Mouse (Mus musculus) lung, embryonic 16.5 days (tissue): ENCODE measurements around the gene Exoc4. TPM values are rescaled to one million over a fixed set of nuclear protein-coding genes. Genes with fewer than 3 reads are reported as not detected.

Experiments used
- ATAC-seq: fragments of 200-750 bp; cut with Nextera tagmentation; 2 replicates; pipeline ENCODE4 v1.8.0; 2017; ENCODE audit warnings: low read depth, mild to moderate bottlenecking, moderate library complexity
- H3K27ac ChIP-seq: fragments of 300-500 bp; sonication (generic); 2 replicates; pipeline ENCODE4 v1.5.1; 2014; ENCODE audit warnings: mild to moderate bottlenecking, control low read depth, low read length
- H3K27me3 ChIP-seq: fragments of 300-500 bp; sonication (generic); 2 replicates; pipeline ENCODE4 v1.6.1; 2014; ENCODE audit warnings: low read depth, low read length, mixed read lengths; ENCODE audit not compliant: control insufficient read depth, insufficient read depth
- H3K36me3 ChIP-seq: fragments of 300-500 bp; sonication (generic); 2 replicates; pipeline ENCODE4 v1.6.1; 2014; ENCODE audit warnings: low read length; ENCODE audit not compliant: control insufficient read depth, insufficient read depth
- H3K4me1 ChIP-seq: fragments of 300-500 bp; sonication (generic); replicated peaks from 2 replicates; pipeline ENCODE4 v1.6.1; 2014; ENCODE audit warnings: low read length, mixed read lengths; ENCODE audit not compliant: control insufficient read depth, insufficient read depth
- H3K4me2 ChIP-seq: fragments of 300-500 bp; sonication (generic); 2 replicates; pipeline ENCODE4 v1.6.1; 2014; ENCODE audit warnings: low read depth, low read length, control low read depth
- H3K4me3 ChIP-seq: fragments of 300-500 bp; sonication (generic); 2 replicates; pipeline ENCODE4 v1.5.1; 2014; ENCODE audit warnings: mild to moderate bottlenecking, low read length, control low read depth
- H3K9ac ChIP-seq: fragments of 300-500 bp; sonication (generic); 2 replicates; pipeline ENCODE4 v1.6.1; 2014; ENCODE audit warnings: low read length, control low read depth
- H3K9me3 ChIP-seq: fragments of 300-500 bp; sonication (generic); 2 replicates; pipeline ENCODE4 v1.6.1; 2016; ENCODE audit warnings: low read length; ENCODE audit not compliant: control insufficient read depth
- WGBS: fragments of 180-500 bp; shearing (Covaris S2); extraction: QIAGEN DNeasy Blood & Tissue Kit; methylation state at CpG from one replicate; pipeline ENCODE4 v1.1.7; 2014; 5-methylcytosine and 5-hydroxymethylcytosine counted together
- polyA plus RNA-seq: library from polyadenylated mRNA; unstranded; fragments of >200 nt; fragmentation: Nextera tagmentation; extraction: Ambion mirVana; gene quantifications from 2 replicates; pipeline ENCODE4 v1.2.1, GENCODE M21; 2015

Gene Exoc4
- polyA plus RNA-seq, 1 experiment from 2014 or later: 36.8 TPM

DNA sequence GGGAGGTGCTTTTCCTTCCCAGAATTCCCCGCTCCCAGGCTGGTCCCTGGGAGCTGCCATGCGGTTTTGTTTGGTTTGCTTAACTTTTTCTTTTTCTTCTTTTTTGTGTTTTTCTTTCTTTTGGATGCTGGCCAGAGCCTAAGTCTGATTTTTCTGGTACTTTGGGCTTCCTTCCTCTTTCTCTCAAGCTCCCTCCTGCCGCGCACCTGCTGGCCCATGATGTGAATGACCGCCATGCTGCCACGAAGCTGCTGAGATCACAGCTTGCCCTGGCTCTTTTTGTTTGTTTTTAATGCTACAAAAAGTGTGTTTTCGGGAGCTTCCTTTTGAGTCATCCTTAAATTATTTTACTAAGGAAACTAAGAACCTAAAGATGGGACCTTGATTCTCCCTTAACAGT, 751.8 kb downstream of the Exoc4 start:
- H3K4me3 ChIP-seq: no peak overlapping the region
- no peaks in the 10 kb centered on the region for H3K27me3 ChIP-seq
- H3K4me2 ChIP-seq: no peak overlapping the region
- ATAC-seq: no peak
- H3K9me3 ChIP-seq: no peaks in the 10 kb centered on the region
- no peak overlapping the region for H3K9ac ChIP-seq
- H3K36me3 ChIP-seq: no peaks in the 10 kb centered on the region
- H3K27ac ChIP-seq: no peak overlapping the region
- 79% methylated on average over 7 of the region's 7 CpGs for WGBS
- no peaks in the 10 kb centered on the region for H3K4me1 ChIP-seq

- H3K4me1 ChIP-seq: no peaks in the 10 kb centered on the region
- 45% methylated on average over 1 of the region's 1 CpGs for WGBS
- no peak overlapping the region for H3K9ac ChIP-seq
- no peak overlapping the region for H3K4me2 ChIP-seq
- H3K27me3 ChIP-seq: no peaks in the 10 kb centered on the region
- H3K4me3 ChIP-seq: no peak overlapping the region
- H3K27ac ChIP-seq: no peak overlapping the region
- no peak for ATAC-seq
- no peaks in the 10 kb centered on the region for H3K36me3 ChIP-seq
- H3K9me3 ChIP-seq: no peaks in the 10 kb centered on the region
Measured at GRCm38 (mm10) chr6:34003033-34003432, 754.1 kb downstream of the Exoc4 start.

- no peak overlapping the region for H3K9ac ChIP-seq
- H3K4me1 ChIP-seq: no peaks in the 10 kb centered on the region
- ATAC-seq: no peak
- no peak overlapping the region for H3K4me2 ChIP-seq
- H3K36me3 ChIP-seq: no peaks in the 10 kb centered on the region
- no peaks in the 10 kb centered on the region for H3K9me3 ChIP-seq
- no peaks in the 10 kb centered on the region for H3K27me3 ChIP-seq
- H3K4me3 ChIP-seq: no peak overlapping the region
- WGBS: 73% methylated on average over 6 of the region's 6 CpGs
- H3K27ac ChIP-seq: no peak overlapping the region
Measured at GRCm38 (mm10) chr6:34013469-34013868, 764.6 kb downstream of the Exoc4 start.

Other genes with a start within 250 kb of the Exoc4 start
- gene Chchd3, start 188.8 kb upstream of the Exoc4 start, polyA plus RNA-seq: 95.9 and 96.8 TPM in 2 replicates